Comparison of ENCODE assay signal across 8 mouse cellular contexts in genomic region chr13:21936968-21937367, GRCm38 (mm10). TPM values are rescaled to one million over a fixed set of nuclear protein-coding genes. Genes with fewer than 3 reads are reported as not detected.
DNase-seq lines count a peak whose midpoint lies in the region; ATAC-seq and TF ChIP-seq lines count a peak whose summit lies in the region.
"Had no signal": no experiment of that assay in that cellular context is flagged by ENCODE, and none has a peak within 500 bp of the region (broad histone marks: within the 10 kb centered on the region; RNA-seq: fewer than 3 reads in every experiment).

No protein-coding gene starts in this region.

- peak overlapping the region; percentile 50 for H3K4me2 ChIP-seq in neural tube, embryonic 12.5 days (replicated peaks)

- no peak for TF ChIP-seq CTCF in liver, adult 2 months (IDR thresholded peaks at IDR 0.05; ENCODE audit: low read depth, low read length)

- H3K9me3 ChIP-seq in neural tube, embryonic 12.5 days: no peaks in the 10 kb centered on the region

- no peak for TF ChIP-seq POLR2A in liver, adult 2 months (IDR thresholded peaks at IDR 0.05; ENCODE audit: extremely low read depth, insufficient read depth, low read length)

- H3K79me2 ChIP-seq in liver, adult 2 months (ENCODE audit: control insufficient read depth, insufficient read depth, low read length): no peaks in the 10 kb centered on the region

- H3K9ac ChIP-seq in liver, adult 2 months (ENCODE audit: low read depth, low read length): no peak overlapping the region
- H3K9ac ChIP-seq in neural tube, embryonic 12.5 days: no peak overlapping the region

- DNase-seq in 3T3-L1 (ENCODE audit: low read depth, low spot score): peak; percentile 74
- DNase-seq in CD4-positive helper T cell, adult 2 months (ENCODE audit: low read depth, low spot score): peak; percentile 63
- DNase-seq in embryo, embryonic 11 days: peak; percentile 78
- DNase-seq in heart, postnatal 25 days (ENCODE audit: low spot score): peak; percentile 3
- DNase-seq in liver, adult 2 months (ENCODE audit: extremely low read depth, low read depth, low spot score): peak; percentile 57
- peak; percentile 88 to 89 for DNase-seq in thymus, postnatal 36 days

- H3K27me3 ChIP-seq in liver, adult 2 months (ENCODE audit: control insufficient read depth, insufficient read depth, low read length): no peaks in the 10 kb centered on the region
- no peaks in the 10 kb centered on the region for H3K27me3 ChIP-seq in neural tube, embryonic 12.5 days (replicated peaks)

- WGBS in liver, adult 2 months: 20% methylated on average over 17 of the region's 17 CpGs
- under 1% methylated on average over 17 of the region's 17 CpGs for WGBS in neural tube, embryonic 12.5 days

- H3K4me3 ChIP-seq in liver, adult 2 months (ENCODE audit: insufficient read depth, low read depth, low read length): no peak overlapping the region
- H3K4me3 ChIP-seq in neural tube, embryonic 12.5 days: no peak overlapping the region

- no peak overlapping the region for H3K27ac ChIP-seq in liver, adult 2 months (replicated peaks; ENCODE audit: insufficient read depth, low read depth, low read length)
- H3K27ac ChIP-seq in neural tube, embryonic 12.5 days: no peak overlapping the region

- H3K36me3 ChIP-seq in liver, adult 2 months (ENCODE audit: control insufficient read depth, insufficient read depth, low read length): no peaks in the 10 kb centered on the region
- H3K36me3 ChIP-seq in neural tube, embryonic 12.5 days: no peaks in the 10 kb centered on the region

- intact Hi-C loops in heart, postnatal 25 days (cut with DNase I): no loop called here

- peaks cover 4% of the 10 kb centered on the region; the same call in 1 of the 2 replicates for H3K4me1 ChIP-seq in liver, adult 2 months (ENCODE audit: control insufficient read depth, insufficient read depth, low read length)
- H3K4me1 ChIP-seq in neural tube, embryonic 12.5 days: no peaks in the 10 kb centered on the region

- ATAC-seq in neural tube, embryonic 12.5 days (ENCODE audit: low FRiP score, low read depth): no peak

RNA-seq across cellular contexts. Expression of gene Zfp184, which starts 7.9 kb away (rescaled TPM):
- under 1 TPM; 0.56 to 0.68 TPM for total RNA-seq in heart, postnatal 25 days (2021)
- 0.18 and 0.60 TPM in 2 replicates for total RNA-seq in liver, adult 2 months (2014; rRNA removed)
- polyA plus RNA-seq in liver, adult 2 months (2012; rRNA removed): 0.07 and 0.11 TPM in 2 replicates
- polyA plus RNA-seq in neural tube, embryonic 12.5 days (2016; fragmentation: Nextera tagmentation; extraction: Ambion mirVana): 19.1 and 19.4 TPM in 2 replicates

RNA-seq across cellular contexts. Expression of gene Pom121l2, which starts 44.0 kb away (rescaled TPM):
- not detected for total RNA-seq in heart, postnatal 25 days (2021)
- not detected in 2 replicates for total RNA-seq in liver, adult 2 months (2014; rRNA removed)
- not detected in 2 replicates for polyA plus RNA-seq in liver, adult 2 months (2012; rRNA removed)
- polyA plus RNA-seq in neural tube, embryonic 12.5 days (2016; fragmentation: Nextera tagmentation; extraction: Ambion mirVana): not detected in 2 replicates
- total RNA-seq: gastrocnemius, postnatal 36 days had no signal

Comparison
In these comparisons a context has a peak if more than half of its experiments do, and no peak if none do; other contexts are left out.
1. DNase-seq: peak in every context shown above with its lines; median percentile 88 in thymus, postnatal 36 days; 78 in embryo, embryonic 11 days; 74 in 3T3-L1; 63 in CD4-positive helper T cell, adult 2 months; 57 in liver, adult 2 months; 3 in heart, postnatal 25 days.